Mouse (Mus musculus) monocyte, adult 2 months (primary cell): Measurements from ENCODE around the gene Cib2.
"Not testable (repeated sequence)": the region's sequence is repeated elsewhere in the genome, so short reads cannot be mapped to it uniquely, and the experiment has no call there.

ENCODE experiments used
- DNase-seq, 2 experiments: peaks; one replicate each; pipeline ENCODE4 v3.0.0; 2022; ENCODE audit warnings: low spot score in 2 of 2, low read depth in 1 of 2

Cib2 gene

GRCm38 (mm10) chr9:54559771-54560471, at the start of gene Cib2:
Gene Cib2 (minus strand): TSS chr9:54560218.
- DNase-seq = peak; percentile 24 to 48

GRCm38 (mm10) chr9:54604886-54605285, 44.9 kb upstream of the Cib2 start:
- no peak for DNase-seq

DNA sequence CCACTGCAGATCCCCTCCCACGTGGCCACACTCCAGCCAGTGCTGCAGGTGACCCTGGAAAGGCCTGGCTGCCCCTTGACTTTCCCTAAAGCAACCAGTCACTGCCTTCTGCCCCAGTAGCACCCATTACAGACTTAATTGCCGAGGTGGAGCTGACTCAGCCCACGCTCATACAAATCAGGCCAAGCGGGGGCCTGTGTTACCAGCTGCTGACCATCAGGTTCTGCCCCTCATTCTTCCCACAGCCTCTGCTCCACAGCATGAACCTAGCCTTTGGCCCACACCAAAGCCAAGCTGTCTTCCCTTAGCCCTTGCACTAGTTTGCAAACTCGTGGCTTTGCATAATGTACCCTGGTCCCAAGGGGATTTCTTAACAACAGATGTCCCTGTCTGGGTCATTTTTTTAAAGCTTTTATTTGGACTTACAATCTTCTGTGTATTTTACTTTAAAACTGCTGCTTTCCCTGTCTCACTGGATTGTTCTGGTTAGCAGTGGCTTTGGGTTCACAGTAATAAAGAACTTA, 44.2 kb upstream of the Cib2 start:
- no peak for DNase-seq

- DNase-seq = no peak
Observed at GRCm38 (mm10) chr9:54602916-54603315, 42.9 kb upstream of the Cib2 start.

- DNase-seq = no peak
Observed at GRCm38 (mm10) chr9:54602386-54602785, 42.4 kb upstream of the Cib2 start.

- DNase-seq = no peak
Observed at GRCm38 (mm10) chr9:54596752-54597465, 36.9 kb upstream of the Cib2 start.

GRCm38 (mm10) chr9:54593652-54594051, 33.6 kb upstream of the Cib2 start:
- not testable (repeated sequence) for DNase-seq

DNA sequence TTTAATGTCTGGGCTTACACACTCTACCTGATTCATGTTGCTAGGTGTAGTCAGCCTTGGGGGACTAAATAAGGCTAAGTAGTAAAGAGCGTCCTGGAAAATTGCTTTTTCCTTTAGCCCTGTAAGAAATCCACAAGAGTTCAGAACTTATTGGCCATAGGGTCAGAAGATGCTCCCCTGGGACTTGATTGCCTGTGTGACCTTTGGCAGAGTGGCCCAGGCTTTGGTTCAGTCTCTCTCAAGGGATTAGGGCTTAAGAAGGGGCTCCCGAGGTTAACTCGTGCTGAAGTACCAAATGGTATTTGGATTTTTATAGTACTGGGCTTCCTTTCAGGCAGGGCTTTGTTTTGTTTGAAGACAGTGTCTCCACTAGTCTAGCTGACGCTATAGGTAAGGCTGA, 27.8 kb upstream of the Cib2 start:
- no peak for DNase-seq

- DNase-seq = peak; percentile 93 to 97
Observed at GRCm38 (mm10) chr9:54586199-54587061, 26.4 kb upstream of the Cib2 start, which contains the start of gene Idh3a. Gene Idh3a (plus strand): TSS chr9:54586334.

DNA sequence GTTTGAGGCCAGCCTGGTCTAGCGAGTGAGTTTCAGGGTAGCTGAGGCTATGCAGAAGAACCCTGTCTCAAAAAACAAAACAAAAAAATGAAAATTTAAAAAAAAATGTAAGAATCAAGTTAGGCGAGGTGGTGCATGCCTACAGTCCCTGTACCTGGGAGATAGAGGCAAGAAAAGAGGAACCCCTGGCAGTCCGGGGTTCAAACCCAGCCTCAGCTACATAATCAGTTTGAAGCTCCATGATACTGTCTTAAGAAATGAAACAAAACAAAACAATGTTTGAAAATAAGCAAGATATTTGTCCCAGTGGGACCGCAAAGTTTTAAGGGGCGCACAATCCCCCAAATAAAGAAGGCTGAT, 25.8 kb upstream of the Cib2 start:
- no peak for DNase-seq

DNA sequence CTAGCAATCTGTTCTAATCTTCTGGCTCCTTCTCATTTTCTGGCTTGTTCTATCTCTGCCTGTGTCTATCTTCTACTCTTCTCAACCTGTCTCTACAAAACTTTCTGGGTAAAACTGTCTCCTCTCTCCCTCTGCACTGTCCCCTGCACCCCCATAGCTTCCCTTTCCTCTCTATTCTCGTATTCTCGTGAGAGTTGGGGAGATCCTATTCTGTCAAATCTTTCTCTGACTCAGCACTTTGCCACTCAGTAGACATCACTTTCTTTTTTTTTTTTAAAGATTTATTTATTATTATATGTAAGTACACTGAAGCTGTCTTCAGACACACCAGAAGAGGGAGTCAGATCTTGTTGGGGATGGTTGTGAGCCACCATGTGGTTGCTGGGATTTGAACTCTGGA, 24.1 kb upstream of the Cib2 start:
- not testable (repeated sequence) for DNase-seq

GRCm38 (mm10) chr9:54583712-54584111, 23.7 kb upstream of the Cib2 start:
- DNase-seq = no peak

- DNase-seq = no peak
Observed at GRCm38 (mm10) chr9:54571130-54571839, 11.3 kb upstream of the Cib2 start.

DNA sequence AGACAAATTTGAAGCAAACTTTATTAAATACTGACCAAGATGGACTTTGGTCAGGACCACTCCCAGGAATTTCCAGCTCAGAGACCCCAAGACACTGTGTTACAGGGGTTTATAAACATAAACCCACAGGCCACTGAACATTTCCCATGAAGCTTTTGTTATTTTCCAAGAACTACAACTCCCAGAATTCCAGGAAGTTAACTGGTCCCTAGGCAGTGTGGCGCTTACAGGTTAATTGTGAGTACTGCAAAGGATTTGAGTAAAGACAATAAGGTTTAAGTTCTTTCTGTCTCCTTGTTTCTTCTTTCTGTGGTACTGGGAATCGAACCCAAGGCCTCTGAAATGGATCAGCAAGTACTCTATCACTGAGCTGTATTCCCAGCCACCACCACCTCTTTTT, 8.7 kb upstream of the Cib2 start:
- no peak for DNase-seq

DNA sequence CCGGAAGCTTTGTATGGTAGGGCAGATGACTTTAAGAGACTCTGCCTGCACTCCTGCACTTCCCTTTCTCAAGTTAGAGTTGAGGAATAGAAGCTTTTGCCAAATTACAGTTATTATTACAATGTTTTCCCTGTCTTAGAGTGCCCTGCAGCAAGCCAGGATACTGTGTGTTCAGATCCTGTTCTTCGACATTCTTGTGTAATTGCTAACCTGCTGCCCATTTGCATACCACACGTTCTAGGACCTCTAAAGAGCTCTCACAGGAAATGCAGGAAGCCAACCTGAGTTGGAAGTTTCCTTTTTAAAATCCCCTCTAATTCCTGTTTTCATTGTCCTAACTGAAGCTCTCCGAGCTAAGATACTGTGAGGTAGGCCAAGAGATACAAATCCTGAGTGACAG, 6.9 kb upstream of the Cib2 start:
- no peak for DNase-seq

GRCm38 (mm10) chr9:54560831-54561601, 998 bp upstream of the Cib2 start:
- no peak for DNase-seq

DNA sequence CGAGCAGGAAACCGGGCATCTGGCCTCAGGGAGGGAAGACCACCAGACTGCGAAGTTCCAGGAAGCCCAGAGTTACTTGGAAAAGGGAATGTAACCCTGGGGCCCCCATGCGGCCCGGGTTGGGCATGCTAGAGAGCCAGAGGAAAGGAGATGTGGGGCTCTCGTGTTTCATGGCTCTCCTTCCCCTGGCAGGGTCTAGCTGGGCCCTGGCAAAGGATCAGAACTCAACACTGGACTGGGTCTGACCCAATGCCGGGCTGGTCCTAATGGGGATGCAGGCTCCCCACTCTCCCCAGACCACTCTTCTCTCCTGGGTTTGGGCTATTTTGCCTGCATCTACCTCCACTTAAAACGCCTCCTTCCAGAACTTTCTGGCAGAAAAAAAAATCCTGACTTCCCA, 1.3 kb downstream of the Cib2 start:
- DNase-seq = no peak

DNA sequence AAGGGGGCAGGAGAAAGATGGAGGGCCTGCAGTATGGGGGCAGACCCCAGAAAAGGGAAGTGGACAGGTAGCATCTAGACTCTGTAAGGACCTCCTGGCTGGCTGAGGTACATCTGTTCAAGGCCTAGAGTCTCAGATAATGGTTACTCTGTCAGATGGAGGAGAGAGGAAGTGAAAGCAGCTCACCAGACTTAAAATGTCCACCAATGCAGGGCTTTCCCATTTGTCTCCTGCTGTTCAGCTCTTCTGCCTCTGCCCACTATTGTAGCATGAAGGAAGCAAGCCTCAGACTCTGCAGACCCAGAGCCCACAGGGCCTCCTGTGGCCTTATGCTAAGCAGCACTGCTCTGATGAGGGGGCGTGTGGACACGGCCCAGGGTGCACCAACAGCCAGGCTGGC, 5.0 kb downstream of the Cib2 start:
- DNase-seq = peak in 1 of 2 experiments; percentile 17

DNA sequence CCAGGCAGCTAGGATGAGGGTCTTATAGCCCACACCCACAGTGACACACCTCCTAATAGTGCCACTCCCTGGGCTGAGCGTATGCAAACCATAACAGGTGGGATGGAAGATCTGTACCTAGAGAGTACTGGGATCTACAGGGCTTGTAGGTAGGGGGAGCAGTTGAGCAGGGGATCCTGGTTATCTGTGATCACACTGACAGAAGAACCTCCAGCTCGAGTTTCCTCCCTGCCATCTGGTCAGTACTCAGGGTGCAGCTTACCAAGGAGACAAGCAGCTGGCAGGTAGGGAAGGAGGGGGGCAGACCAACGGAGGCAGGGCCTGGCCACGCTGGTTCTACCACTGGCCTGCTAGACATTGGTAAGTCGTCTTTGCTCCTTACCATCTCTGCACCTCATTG, 7.6 kb downstream of the Cib2 start:
- DNase-seq = no peak

DNA sequence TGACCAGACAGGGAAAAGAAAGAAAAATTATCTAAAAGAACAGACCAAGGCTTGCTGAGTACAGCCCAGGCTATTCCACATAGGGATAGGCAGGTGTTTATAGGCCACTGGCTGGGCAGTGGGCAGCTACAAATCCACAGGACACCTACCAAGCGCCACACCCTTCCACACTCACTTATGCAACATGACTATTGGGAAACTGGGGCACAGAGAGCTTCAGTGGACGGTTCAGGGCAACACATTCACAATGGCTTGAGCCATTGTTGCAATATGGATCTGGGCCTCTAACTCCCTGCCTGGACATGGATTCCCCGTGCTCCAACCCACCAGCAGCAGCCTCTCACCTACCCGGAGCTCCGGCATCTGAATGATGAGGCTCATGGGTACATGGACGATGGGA, 10.6 kb downstream of the Cib2 start:
- DNase-seq = no peak
